7 mouse cellular contexts compared by ENCODE assay signal in the genomic region with DNA sequence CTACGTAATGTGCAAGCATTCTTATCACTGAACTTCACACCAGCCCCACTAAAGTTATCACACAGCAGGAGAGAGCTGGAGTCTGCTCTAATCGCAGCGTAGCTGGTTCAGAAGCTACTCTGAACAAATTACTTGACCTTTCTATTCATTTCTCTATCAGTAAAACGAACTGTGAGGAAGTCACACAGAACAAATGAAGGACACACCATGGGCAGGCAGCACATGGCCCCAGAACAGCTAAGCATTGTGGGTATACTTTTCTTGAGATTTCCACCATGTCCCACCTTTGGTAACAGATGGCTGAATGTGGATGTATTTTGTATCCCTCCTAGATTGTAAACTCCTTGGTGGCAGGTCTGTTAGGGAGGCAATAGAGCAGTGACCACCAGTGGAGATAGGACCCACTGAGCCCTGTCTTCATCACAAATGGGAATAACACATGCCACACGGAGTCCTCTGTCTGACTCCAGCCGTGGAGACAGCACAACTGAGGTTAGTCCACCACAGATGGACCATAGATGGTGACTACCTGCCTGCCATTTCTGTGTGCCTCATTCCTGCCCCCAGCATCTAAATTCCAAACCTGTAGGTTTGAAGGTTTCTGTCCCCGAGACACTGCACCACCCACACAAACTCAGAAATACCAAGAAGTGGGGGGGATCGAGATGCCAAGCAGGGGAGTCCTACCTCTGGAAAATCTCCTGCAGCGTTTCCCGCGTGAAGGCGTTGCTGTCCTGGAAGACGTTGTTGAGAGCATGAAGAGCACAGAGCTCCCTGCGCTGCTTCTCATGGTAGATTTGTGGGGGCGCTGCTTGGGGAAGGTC. TPM values are rescaled to one million over a fixed set of nuclear protein-coding genes. Genes with fewer than 3 reads are reported as not detected.
A peak's percentile ranks its signal among the peaks of the same experiment; 100 is the strongest.
DNase-seq lines count a peak whose midpoint lies in the region; ATAC-seq and TF ChIP-seq lines count a peak whose summit lies in the region.

No protein-coding gene starts in this region.

- no peak for ATAC-seq in lung, postnatal 0 days
- ATAC-seq in limb, embryonic 12.5 days (ENCODE audit: insufficient number of reproducible peaks, insufficient read depth, low FRiP score, low TSS enrichment, low read depth), result no peak

- no peaks in the 10 kb centered on the region for H3K9me3 ChIP-seq in lung, postnatal 0 days (ENCODE audit: low read length)
- no peaks in the 10 kb centered on the region for H3K9me3 ChIP-seq in forebrain, embryonic 10.5 days
- H3K9me3 ChIP-seq in limb, embryonic 12.5 days, result no peaks in the 10 kb centered on the region

- H3K27me3 ChIP-seq in lung, postnatal 0 days (replicated peaks; ENCODE audit: insufficient read depth, low read length), result no peaks in the 10 kb centered on the region
- peaks cover 4% of the 10 kb centered on the region; the same call in 1 of the 2 replicates for H3K27me3 ChIP-seq in forebrain, embryonic 10.5 days (ENCODE audit: poor library complexity, severe bottlenecking)
- H3K27me3 ChIP-seq in limb, embryonic 12.5 days, result no peaks in the 10 kb centered on the region
- no peaks in the 10 kb centered on the region for H3K27me3 ChIP-seq in small intestine, adult 2 months (ENCODE audit: control insufficient read depth, insufficient read depth, low read length)

- H3K9ac ChIP-seq in lung, postnatal 0 days (replicated peaks; ENCODE audit: low read depth), result peak overlapping the region; percentile 58
- H3K9ac ChIP-seq in limb, embryonic 12.5 days (replicated peaks), result peak overlapping the region; percentile 93

- no peaks in the 10 kb centered on the region for H3K36me3 ChIP-seq in lung, postnatal 0 days (ENCODE audit: insufficient read depth, low read length)
- peaks cover 8% of the 10 kb centered on the region; the same call in 1 of the 2 replicates for H3K36me3 ChIP-seq in forebrain, embryonic 10.5 days (replicated peaks)
- H3K36me3 ChIP-seq in limb, embryonic 12.5 days, result no peaks in the 10 kb centered on the region
- no peaks in the 10 kb centered on the region for H3K36me3 ChIP-seq in small intestine, adult 2 months (ENCODE audit: control insufficient read depth, insufficient read depth, low read length)

- no peak for TF ChIP-seq CTCF in lung, postnatal 0 days (IDR thresholded peaks at IDR 0.05)
- no peak for TF ChIP-seq CTCF in small intestine, adult 2 months (IDR thresholded peaks at IDR 0.05; ENCODE audit: extremely low read depth, insufficient read length, insufficient replicate concordance, low read depth, low read length)

- H3K4me3 ChIP-seq in lung, postnatal 0 days (ENCODE audit: low read depth, low read length), result peak overlapping the region; percentile 63
- peak overlapping the region; percentile 96 for H3K4me3 ChIP-seq in forebrain, embryonic 10.5 days
- peak overlapping the region; percentile 88 for H3K4me3 ChIP-seq in limb, embryonic 12.5 days (replicated peaks)
- peak overlapping the region; percentile 47 for H3K4me3 ChIP-seq in small intestine, adult 2 months (ENCODE audit: low read depth, low read length)

- no peak for TF ChIP-seq EP300 in lung, postnatal 0 days (IDR thresholded peaks at IDR 0.05)

- peak overlapping the region; percentile 66 for H3K4me2 ChIP-seq in lung, postnatal 0 days (replicated peaks; ENCODE audit: low read depth, low read length)
- H3K4me2 ChIP-seq in limb, embryonic 12.5 days, result peak overlapping the region; percentile 80

- H3K4me1 ChIP-seq in lung, postnatal 0 days (ENCODE audit: insufficient read depth, low read depth, low read length), result peaks cover 30% of the 10 kb centered on the region
- H3K4me1 ChIP-seq in forebrain, embryonic 10.5 days, result peaks cover 73% of the 10 kb centered on the region
- H3K4me1 ChIP-seq in limb, embryonic 12.5 days (replicated peaks), result peaks cover 46% of the 10 kb centered on the region
- peaks cover 30% of the 10 kb centered on the region; the same call in 1 of the 2 replicates for H3K4me1 ChIP-seq in small intestine, adult 2 months (ENCODE audit: control insufficient read depth, insufficient read depth, insufficient read length, low read length)

- 8% methylated on average over 15 of the region's 15 CpGs for WGBS in lung, postnatal 0 days
- WGBS in forebrain, embryonic 10.5 days, result 27% methylated on average over 15 of the region's 15 CpGs
- WGBS in limb, embryonic 12.5 days, result 17% methylated on average over 15 of the region's 15 CpGs
- WGBS in small intestine, adult 2 months, result 6% methylated on average over 15 of the region's 15 CpGs

- no peak overlapping the region for H3K27ac ChIP-seq in lung, postnatal 0 days (ENCODE audit: low read length)
- peak overlapping the region; percentile 93 for H3K27ac ChIP-seq in forebrain, embryonic 10.5 days
- H3K27ac ChIP-seq in limb, embryonic 12.5 days, result no peak overlapping the region
- H3K27ac ChIP-seq in small intestine, adult 2 months (ENCODE audit: insufficient read depth, low read depth, low read length), result no peak overlapping the region; the same call in 1 of the 2 replicates

- DNase-seq in lung, postnatal 0 days (ENCODE audit: low spot score), result peak; percentile 11
- DNase-seq in lung, postnatal 4 days, result no peak
- DNase-seq in forebrain, embryonic 10.5 days (ENCODE audit: extremely low spot score, low spot score), result no peak
- DNase-seq in cerebellum, postnatal 36 days, result no peak
- no peak for DNase-seq in right cerebral cortex, postnatal 36 days (ENCODE audit: low spot score in 2 of 2)

- no peak for TF ChIP-seq POLR2A in small intestine, adult 2 months (IDR thresholded peaks at IDR 0.05; ENCODE audit: low read depth, low read length)

RNA-seq across cellular contexts. Expression of a gene that starts 1.5 kb away (rescaled TPM):
- 12.7 and 13.9 TPM in 2 replicates for polyA plus RNA-seq in lung, postnatal 0 days (2015; fragmentation: Nextera tagmentation; extraction: Ambion mirVana)
- polyA plus RNA-seq in forebrain, embryonic 10.5 days (2016; fragmentation: Nextera tagmentation; extraction: Ambion mirVana), result 16.6 and 18.6 TPM in 2 replicates
- 33.0 and 36.1 TPM in 2 replicates for polyA plus RNA-seq in limb, embryonic 12.5 days (2016; fragmentation: Nextera tagmentation; extraction: Ambion mirVana)
- polyA plus RNA-seq in small intestine, adult 2 months (2012; rRNA removed), result 9.5 and 14.2 TPM in 2 replicates

RNA-seq across cellular contexts. Expression of a gene that starts 4.4 kb away (rescaled TPM):
- polyA plus RNA-seq in lung, postnatal 0 days (2015; fragmentation: Nextera tagmentation; extraction: Ambion mirVana), result 16.9 and 17.9 TPM in 2 replicates
- 48.3 and 52.5 TPM in 2 replicates for polyA plus RNA-seq in forebrain, embryonic 10.5 days (2016; fragmentation: Nextera tagmentation; extraction: Ambion mirVana)
- polyA plus RNA-seq in limb, embryonic 12.5 days (2016; fragmentation: Nextera tagmentation; extraction: Ambion mirVana), result 42.6 and 47.2 TPM in 2 replicates
- 18.6 and 34.9 TPM in 2 replicates for polyA plus RNA-seq in small intestine, adult 2 months (2012; rRNA removed)

RNA-seq across cellular contexts. Expression of a gene that starts 15.6 kb away (rescaled TPM):
- polyA plus RNA-seq in lung, postnatal 0 days (2015; fragmentation: Nextera tagmentation; extraction: Ambion mirVana), result 167 and 168 TPM in 2 replicates
- 268 and 286 TPM in 2 replicates for polyA plus RNA-seq in forebrain, embryonic 10.5 days (2016; fragmentation: Nextera tagmentation; extraction: Ambion mirVana)
- polyA plus RNA-seq in limb, embryonic 12.5 days (2016; fragmentation: Nextera tagmentation; extraction: Ambion mirVana), result 217 and 238 TPM in 2 replicates
- 13.8 and 21.7 TPM in 2 replicates for polyA plus RNA-seq in small intestine, adult 2 months (2012; rRNA removed)

RNA-seq across cellular contexts. Expression of a gene that starts 27.3 kb away (rescaled TPM):
- 43.5 and 45.3 TPM in 2 replicates for polyA plus RNA-seq in lung, postnatal 0 days (2015; fragmentation: Nextera tagmentation; extraction: Ambion mirVana)
- 79.1 and 80.3 TPM in 2 replicates for polyA plus RNA-seq in forebrain, embryonic 10.5 days (2016; fragmentation: Nextera tagmentation; extraction: Ambion mirVana)
- 49.9 and 57.6 TPM in 2 replicates for polyA plus RNA-seq in limb, embryonic 12.5 days (2016; fragmentation: Nextera tagmentation; extraction: Ambion mirVana)
- polyA plus RNA-seq in small intestine, adult 2 months (2012; rRNA removed), result 3.1 and 5.6 TPM in 2 replicates

RNA-seq across cellular contexts. Expression of a gene that starts 27.5 kb away (rescaled TPM):
- 1.2 and 1.3 TPM in 2 replicates for polyA plus RNA-seq in lung, postnatal 0 days (2015; fragmentation: Nextera tagmentation; extraction: Ambion mirVana)
- 1.8 and 2.5 TPM in 2 replicates for polyA plus RNA-seq in forebrain, embryonic 10.5 days (2016; fragmentation: Nextera tagmentation; extraction: Ambion mirVana)
- polyA plus RNA-seq in limb, embryonic 12.5 days (2016; fragmentation: Nextera tagmentation; extraction: Ambion mirVana), result 2.1 and 2.5 TPM in 2 replicates
- 0.06 and 0.25 TPM in 2 replicates for polyA plus RNA-seq in small intestine, adult 2 months (2012; rRNA removed)
